7 mouse cellular contexts compared by ENCODE assay signal in the genomic region with DNA sequence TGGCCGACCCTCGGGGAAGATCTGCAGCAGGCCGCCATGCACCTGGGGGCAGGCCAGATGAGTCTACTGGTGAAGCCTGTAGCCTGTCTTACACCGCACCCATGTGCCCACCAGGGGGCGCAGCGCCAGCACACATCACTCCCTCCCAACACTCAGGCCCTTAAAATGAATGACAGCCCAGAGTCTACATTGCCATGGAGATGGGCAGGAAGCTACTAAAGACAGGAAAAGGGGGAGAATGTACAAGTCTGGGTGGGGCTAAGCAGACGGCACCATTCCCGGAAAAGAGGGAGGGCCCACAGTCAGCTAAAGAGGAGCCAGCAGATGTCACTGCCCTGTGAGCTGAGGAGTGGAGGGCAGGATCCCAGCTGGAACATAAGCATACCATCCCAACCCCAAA. TPM values are rescaled to one million over a fixed set of nuclear protein-coding genes. Genes with fewer than 3 reads are reported as not detected.
A peak's percentile ranks its signal among the peaks of the same experiment; 100 is the strongest.
DNase-seq lines count a peak whose midpoint lies in the region; ATAC-seq lines count a peak whose summit lies in the region.

No protein-coding gene starts in this region.

- no peak overlapping the region for H3K9ac ChIP-seq in limb, embryonic 11.5 days (ENCODE audit: low read length)
- H3K9ac ChIP-seq in midbrain, embryonic 14.5 days (replicated peaks; ENCODE audit: low read length) = no peak overlapping the region

- H3K4me2 ChIP-seq in limb, embryonic 11.5 days (ENCODE audit: low read depth, severe bottlenecking) = no peak overlapping the region
- peak overlapping the region; percentile 17; the same call in 1 of the 2 replicates for H3K4me2 ChIP-seq in midbrain, embryonic 14.5 days (ENCODE audit: low read length)

- H3K4me3 ChIP-seq in limb, embryonic 11.5 days (ENCODE audit: low read depth, low read length) = no peak overlapping the region
- H3K4me3 ChIP-seq in midbrain, embryonic 14.5 days (replicated peaks; ENCODE audit: low read depth, low read length) = no peak overlapping the region

- H3K36me3 ChIP-seq in limb, embryonic 11.5 days (ENCODE audit: control insufficient read depth, insufficient read depth, low read length) = peaks cover 12% of the 10 kb centered on the region
- H3K36me3 ChIP-seq in midbrain, embryonic 14.5 days (ENCODE audit: control insufficient read depth, insufficient read depth, low read length) = peaks cover 55% of the 10 kb centered on the region

- H3K27ac ChIP-seq in limb, embryonic 11.5 days (replicated peaks; ENCODE audit: low read depth, low read length) = no peak overlapping the region
- peak overlapping the region; percentile 52; the same call in 1 of the 2 replicates for H3K27ac ChIP-seq in midbrain, embryonic 14.5 days (replicated peaks; ENCODE audit: low read depth, low read length)

- no peaks in the 10 kb centered on the region for H3K27me3 ChIP-seq in limb, embryonic 11.5 days (ENCODE audit: control insufficient read depth, insufficient read depth, low read length)
- H3K27me3 ChIP-seq in midbrain, embryonic 14.5 days (ENCODE audit: control insufficient read depth, insufficient read depth, low read length) = no peaks in the 10 kb centered on the region

- peak; percentile 86 for ATAC-seq in limb, embryonic 11.5 days (ENCODE audit: insufficient number of reproducible peaks, low FRiP score, low TSS enrichment, low read depth)
- ATAC-seq in midbrain, embryonic 14.5 days (ENCODE audit: low FRiP score, low TSS enrichment) = peak; percentile 91

- WGBS in limb, embryonic 11.5 days = 22% methylated on average over 8 of the region's 8 CpGs
- 15% methylated on average over 8 of the region's 8 CpGs for WGBS in midbrain, embryonic 14.5 days

- H3K9me3 ChIP-seq in limb, embryonic 11.5 days (ENCODE audit: control insufficient read depth, low read length) = no peaks in the 10 kb centered on the region
- H3K9me3 ChIP-seq in midbrain, embryonic 14.5 days (ENCODE audit: control insufficient read depth, low read length) = no peaks in the 10 kb centered on the region

- peaks cover 13% of the 10 kb centered on the region for H3K4me1 ChIP-seq in limb, embryonic 11.5 days (ENCODE audit: control insufficient read depth, insufficient read depth, low read length)
- H3K4me1 ChIP-seq in midbrain, embryonic 14.5 days (ENCODE audit: control insufficient read depth, insufficient read depth, low read length) = peaks cover 40% of the 10 kb centered on the region

- peak; percentile 90 for DNase-seq in adrenal gland, postnatal 10 days
- peak; percentile 84 for DNase-seq in embryo, embryonic 9.5 days (ENCODE audit: extremely low spot score)
- DNase-seq in heart, adult 11 months = peak; percentile 99
- peak; percentile 88 for DNase-seq in kidney, adult 18-20 months
- DNase-seq in limb, embryonic 11.5 days (ENCODE audit: low spot score) = peak; percentile 82
- DNase-seq in midbrain, embryonic 14.5 days = peak; percentile 91
- DNase-seq in spleen, adult 18-20 months = peak; percentile 79 to 88

RNA-seq across cellular contexts. Expression of a gene that starts 6.4 kb away (rescaled TPM):
- not detected for total RNA-seq in adrenal gland, postnatal 10 days (2021)
- 0.09 TPM in 1 of 2 replicates, not detected in the other for polyA plus RNA-seq in limb, embryonic 11.5 days (2014; fragmentation: Nextera tagmentation; extraction: Ambion mirVana)
- 0.18 and 0.22 TPM in 2 replicates for polyA plus RNA-seq in midbrain, embryonic 14.5 days (2014; fragmentation: Nextera tagmentation; extraction: Ambion mirVana)

RNA-seq across cellular contexts. Expression of a gene that starts 6.7 kb away (rescaled TPM):
- total RNA-seq in adrenal gland, postnatal 10 days (2021) = 10 to 100 TPM; 88.9 to 90.2 TPM
- 49.3 and 52.3 TPM in 2 replicates for polyA plus RNA-seq in limb, embryonic 11.5 days (2014; fragmentation: Nextera tagmentation; extraction: Ambion mirVana)
- 57.3 and 68.7 TPM in 2 replicates for polyA plus RNA-seq in midbrain, embryonic 14.5 days (2014; fragmentation: Nextera tagmentation; extraction: Ambion mirVana)

RNA-seq across cellular contexts. Expression of a gene that starts 18.8 kb away (rescaled TPM):
- 10 to 100 TPM; 36.1 to 42.0 TPM for total RNA-seq in adrenal gland, postnatal 10 days (2021)
- 51.6 and 55.1 TPM in 2 replicates for polyA plus RNA-seq in limb, embryonic 11.5 days (2014; fragmentation: Nextera tagmentation; extraction: Ambion mirVana)
- 87.7 and 99.6 TPM in 2 replicates for polyA plus RNA-seq in midbrain, embryonic 14.5 days (2014; fragmentation: Nextera tagmentation; extraction: Ambion mirVana)

RNA-seq across cellular contexts. Expression of a gene that starts 21.0 kb away (rescaled TPM):
- not detected for total RNA-seq in adrenal gland, postnatal 10 days (2021)
- 0.48 TPM in 1 of 2 replicates, not detected in the other for polyA plus RNA-seq in limb, embryonic 11.5 days (2014; fragmentation: Nextera tagmentation; extraction: Ambion mirVana)
- polyA plus RNA-seq in midbrain, embryonic 14.5 days (2014; fragmentation: Nextera tagmentation; extraction: Ambion mirVana) = not detected in 2 replicates

RNA-seq across cellular contexts. Expression of a gene that starts 21.1 kb away (rescaled TPM):
- total RNA-seq in adrenal gland, postnatal 10 days (2021) = under 1 TPM in 1 of 2 experiments, not detected in 1; 0.69 TPM
- 5.5 and 8.7 TPM in 2 replicates for polyA plus RNA-seq in limb, embryonic 11.5 days (2014; fragmentation: Nextera tagmentation; extraction: Ambion mirVana)
- 6.8 and 8.1 TPM in 2 replicates for polyA plus RNA-seq in midbrain, embryonic 14.5 days (2014; fragmentation: Nextera tagmentation; extraction: Ambion mirVana)
